Mouse (Mus musculus) liver, postnatal 0 days (tissue): Measurements from ENCODE around the gene Thsd4. TPM values are rescaled to one million over a fixed set of nuclear protein-coding genes. Genes with fewer than 3 reads are reported as not detected.

Experiments used
- ATAC-seq: fragments of 200-750 bp; cut with Nextera tagmentation; 2 replicates; pipeline ENCODE4 v1.8.0; 2017; ENCODE audit warnings: mild to moderate bottlenecking, moderate library complexity
- DNase-seq: peaks from one replicate; pipeline ENCODE4 v3.0.0-alpha.2; 2016
- H3K27ac ChIP-seq: fragments of 300-500 bp; sonication (generic); 2 replicates; pipeline ENCODE4 v1.5.1; 2014; ENCODE audit warnings: antibody characterized with exemption, moderate library complexity, mild to moderate bottlenecking, low read depth
- H3K27me3 ChIP-seq: fragments of 300-500 bp; sonication (generic); 2 replicates; pipeline ENCODE4 v1.6.1; 2014; ENCODE audit warnings: low read length, control low read depth, mixed read lengths; ENCODE audit not compliant: insufficient read depth
- H3K36me3 ChIP-seq: fragments of 300-500 bp; sonication (generic); replicated peaks from 2 replicates; pipeline ENCODE4 v1.6.1; 2014; ENCODE audit warnings: mild to moderate bottlenecking, control low read depth, low read length, moderate library complexity, mixed read lengths; ENCODE audit not compliant: insufficient read depth
- H3K4me1 ChIP-seq: fragments of 300-500 bp; sonication (generic); 2 replicates; pipeline ENCODE4 v1.6.1; 2014; ENCODE audit warnings: antibody characterized with exemption, mild to moderate bottlenecking, control low read depth; ENCODE audit not compliant: insufficient read depth
- H3K4me2 ChIP-seq: fragments of 300-500 bp; sonication (generic); 2 replicates; pipeline ENCODE4 v1.6.1; 2014; ENCODE audit warnings: low read depth, mild to moderate bottlenecking, low read length, moderate library complexity, mixed read lengths
- H3K4me3 ChIP-seq: fragments of 300-500 bp; sonication (generic); 2 replicates; pipeline ENCODE4 v1.5.1; 2014; ENCODE audit warnings: low read depth, low read length
- H3K9ac ChIP-seq: fragments of 300-500 bp; sonication (generic); replicated peaks from 2 replicates; pipeline ENCODE4 v1.6.1; 2014; ENCODE audit warnings: mild to moderate bottlenecking, moderate library complexity
- H3K9me3 ChIP-seq: fragments of 300-500 bp; sonication (generic); 2 replicates; pipeline ENCODE4 v1.6.1; 2016; ENCODE audit warnings: mild to moderate bottlenecking, control low read depth, low read length, mixed read lengths
- CTCF ChIP-seq: sonication (generic); IDR thresholded peaks from 2 replicates; pipeline ENCODE4 v1.5.1; 2016; ENCODE audit warnings: antibody characterized with exemption, low read depth
- EP300 ChIP-seq: IDR thresholded peaks from 2 replicates; pipeline ENCODE4 v1.6.1; 2016; ENCODE audit warnings: antibody characterized with exemption, low read depth, mild to moderate bottlenecking
- WGBS: fragments of 180-500 bp; shearing (Covaris S2); extraction: QIAGEN DNeasy Blood & Tissue Kit; methylation state at CpG from one replicate; pipeline ENCODE4 v1.1.7; 2014; ENCODE audit not compliant: insufficient replicate concordance; 5-methylcytosine and 5-hydroxymethylcytosine counted together
- polyA plus RNA-seq: library from polyadenylated mRNA; unstranded; fragments of >200 nt; fragmentation: Nextera tagmentation; extraction: Ambion mirVana; gene quantifications from 2 replicates; pipeline ENCODE4 v1.2.1, GENCODE M21; 2015

The Thsd4 gene
- polyA plus RNA-seq, 1 experiment from 2014 or later: 0.70 TPM

- Histone ChIP-seq H3K27me3 (no peaks in the 10 kb centered on the region), H3K36me3 (no peaks in the 10 kb centered on the region), H3K9me3 (no peaks in the 10 kb centered on the region), H3K27ac (no peak overlapping the region), H3K4me3 (no peak overlapping the region), H3K9ac (no peak overlapping the region), H3K4me2 (no peak overlapping the region), H3K4me1 (no peaks in the 10 kb centered on the region)
- no peak for TF ChIP-seq CTCF
- TF ChIP-seq EP300: no peak
- ATAC-seq: no peak
- no peak for DNase-seq
- 83% methylated on average over 3 of the region's 3 CpGs for WGBS
These were observed 36.7 kb upstream of the Thsd4 start for GRCm38 (mm10) chr9:60558507-60558906.

GRCm38 (mm10) chr9:60551238-60551637, 29.4 kb upstream of the Thsd4 start:
- Histone ChIP-seq H3K4me2 (no peak overlapping the region), H3K4me1 (no peaks in the 10 kb centered on the region), H3K27ac (no peak overlapping the region), H3K36me3 (no peaks in the 10 kb centered on the region), H3K9me3 (no peaks in the 10 kb centered on the region), H3K27me3 (no peaks in the 10 kb centered on the region), H3K4me3 (no peak overlapping the region), H3K9ac (no peak overlapping the region)
- no peak for TF ChIP-seq EP300
- peak; percentile 40; the same call in 1 of the 2 replicates for TF ChIP-seq CTCF
- WGBS: 86% methylated on average over 4 of the region's 4 CpGs
- DNase-seq (no peak), ATAC-seq (no peak)

- H3K9me3 ChIP-seq: no peaks in the 10 kb centered on the region
- H3K36me3 ChIP-seq: no peaks in the 10 kb centered on the region
- H3K27ac ChIP-seq: no peak overlapping the region
- H3K27me3 ChIP-seq: no peaks in the 10 kb centered on the region
- no peak overlapping the region for H3K4me2 ChIP-seq
- peaks cover 9% of the 10 kb centered on the region for H3K4me1 ChIP-seq
- H3K9ac ChIP-seq: no peak overlapping the region
- DNase-seq (peak; percentile 32), ATAC-seq (no peak)
- WGBS: 29% methylated on average over 4 of the region's 4 CpGs
- TF ChIP-seq CTCF (peak; percentile 67), EP300 (no peak)
- no peak overlapping the region for H3K4me3 ChIP-seq
These were observed 26.3 kb upstream of the Thsd4 start for GRCm38 (mm10) chr9:60548182-60548581.

GRCm38 (mm10) chr9:60546169-60546568, 24.3 kb upstream of the Thsd4 start:
- 35% methylated on average over 2 of the region's 2 CpGs for WGBS
- no peak overlapping the region for H3K27ac ChIP-seq
- no peak overlapping the region for H3K4me2 ChIP-seq
- no peak for DNase-seq
- H3K4me1 ChIP-seq: peaks cover 9% of the 10 kb centered on the region
- H3K9me3 ChIP-seq: no peaks in the 10 kb centered on the region
- no peak for ATAC-seq
- no peaks in the 10 kb centered on the region for H3K27me3 ChIP-seq
- H3K36me3 ChIP-seq: no peaks in the 10 kb centered on the region
- no peak overlapping the region for H3K9ac ChIP-seq
- H3K4me3 ChIP-seq: no peak overlapping the region
- TF ChIP-seq CTCF (no peak), EP300 (no peak)

- DNase-seq: peak; percentile 30
- no peak overlapping the region for H3K27ac ChIP-seq
- H3K9me3 ChIP-seq: no peaks in the 10 kb centered on the region
- H3K4me2 ChIP-seq: 0 out of 2 replicates have a peak overlapping the region, but pooled peaks have one; percentile 29
- H3K4me3 ChIP-seq: no peak overlapping the region
- H3K9ac ChIP-seq: no peak overlapping the region
- 40% methylated on average over 13 of the region's 13 CpGs for WGBS
- H3K4me1 ChIP-seq: peaks cover 9% of the 10 kb centered on the region
- H3K27me3 ChIP-seq: no peaks in the 10 kb centered on the region
- ATAC-seq: peak; percentile 74
- TF ChIP-seq EP300: no peak
- no peak for TF ChIP-seq CTCF
- no peaks in the 10 kb centered on the region for H3K36me3 ChIP-seq
These were observed 23.7 kb upstream of the Thsd4 start for GRCm38 (mm10) chr9:60545361-60546096.

GRCm38 (mm10) chr9:60543422-60544015, 21.7 kb upstream of the Thsd4 start:
- no peak overlapping the region for H3K9ac ChIP-seq
- H3K27me3 ChIP-seq: no peaks in the 10 kb centered on the region
- H3K27ac ChIP-seq: no peak overlapping the region
- 68% methylated on average over 7 of the region's 7 CpGs for WGBS
- H3K9me3 ChIP-seq: no peaks in the 10 kb centered on the region
- H3K4me1 ChIP-seq: peaks cover 9% of the 10 kb centered on the region
- no peak overlapping the region for H3K4me3 ChIP-seq
- H3K36me3 ChIP-seq: no peaks in the 10 kb centered on the region
- no peak for ATAC-seq
- H3K4me2 ChIP-seq: no peak overlapping the region
- DNase-seq: no peak
- TF ChIP-seq EP300 (no peak), CTCF (no peak)
